Mouse (Mus musculus) regulatory T cell (primary cell): ENCODE measurements around the gene Nexmif.

Experiments used
- in situ Hi-C: fragments of 300-600 bp; cut with MboI, MseI; formaldehyde crosslinking; loops from one replicate; pipeline ENCODE4 v1.15.1; 2025; ENCODE audit warnings: high pct_unique_total_duplicates

Nexmif gene

DNA sequence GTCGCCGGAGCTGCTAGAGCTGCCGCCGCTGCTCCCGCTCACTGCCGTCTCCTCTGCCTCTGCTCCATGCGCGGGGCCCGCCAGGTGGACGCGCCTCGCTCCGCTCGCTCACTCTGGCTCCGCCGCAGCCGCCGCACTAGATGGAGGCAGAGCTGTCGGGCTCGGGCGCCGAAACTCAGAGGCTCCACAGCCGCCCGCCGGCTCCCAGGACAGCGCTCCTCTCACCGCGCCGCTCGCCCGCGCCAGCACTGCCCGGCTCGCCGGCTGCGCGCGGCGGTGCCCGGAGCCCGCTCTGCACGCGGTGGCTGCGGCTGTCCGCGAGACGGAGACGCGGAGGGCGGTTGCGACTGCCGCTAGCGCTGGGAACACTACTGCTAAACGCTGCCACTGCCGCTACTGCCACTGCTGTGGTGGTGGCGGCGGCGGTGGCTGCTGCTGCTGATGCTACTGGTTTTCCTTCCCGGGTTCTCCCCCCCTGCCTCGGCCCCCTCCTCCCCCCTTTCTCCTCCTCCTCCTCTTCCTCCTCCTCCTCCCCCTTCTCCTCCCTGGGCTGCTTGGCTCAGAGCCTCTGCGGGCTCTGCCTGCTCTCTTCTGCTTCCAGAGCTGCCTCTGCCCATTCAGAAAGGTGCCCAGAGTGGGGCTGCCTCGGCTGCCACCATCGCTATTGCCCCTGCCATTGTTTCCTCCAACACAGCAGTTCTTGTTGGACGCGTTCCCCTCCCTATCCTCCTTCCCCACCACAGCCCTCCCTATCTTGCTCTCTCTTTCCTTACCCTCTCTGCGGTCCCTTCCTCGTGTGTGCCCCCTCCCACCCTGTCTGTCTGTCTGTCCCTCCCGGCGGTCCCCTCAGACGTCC is at the start of gene Nexmif:
TSS of gene Nexmif (minus strand) at position 450 of the 856 bp plus-strand sequence.
- in situ Hi-C loops = no loop called here

DNA sequence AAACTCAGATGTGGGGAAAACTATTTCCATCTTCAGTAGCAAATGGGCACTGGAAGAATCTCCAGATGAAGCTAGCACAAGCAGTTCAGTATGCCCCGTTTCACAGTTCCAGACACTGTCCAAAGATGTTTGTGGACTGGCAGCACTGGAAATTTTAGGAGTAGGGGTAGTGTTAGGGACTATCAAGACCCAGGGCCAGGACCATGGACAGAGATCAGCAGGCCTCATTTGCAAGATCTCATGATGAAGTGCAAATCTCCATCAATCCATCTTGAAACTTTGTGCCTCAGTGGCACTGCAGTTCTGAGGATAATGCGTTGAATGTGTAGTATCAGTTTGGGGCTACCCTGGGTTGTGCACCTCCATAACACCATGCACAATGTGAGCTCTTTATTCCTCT is 7.7 kb upstream of the Nexmif start:
- in situ Hi-C loops = no loop called here

DNA sequence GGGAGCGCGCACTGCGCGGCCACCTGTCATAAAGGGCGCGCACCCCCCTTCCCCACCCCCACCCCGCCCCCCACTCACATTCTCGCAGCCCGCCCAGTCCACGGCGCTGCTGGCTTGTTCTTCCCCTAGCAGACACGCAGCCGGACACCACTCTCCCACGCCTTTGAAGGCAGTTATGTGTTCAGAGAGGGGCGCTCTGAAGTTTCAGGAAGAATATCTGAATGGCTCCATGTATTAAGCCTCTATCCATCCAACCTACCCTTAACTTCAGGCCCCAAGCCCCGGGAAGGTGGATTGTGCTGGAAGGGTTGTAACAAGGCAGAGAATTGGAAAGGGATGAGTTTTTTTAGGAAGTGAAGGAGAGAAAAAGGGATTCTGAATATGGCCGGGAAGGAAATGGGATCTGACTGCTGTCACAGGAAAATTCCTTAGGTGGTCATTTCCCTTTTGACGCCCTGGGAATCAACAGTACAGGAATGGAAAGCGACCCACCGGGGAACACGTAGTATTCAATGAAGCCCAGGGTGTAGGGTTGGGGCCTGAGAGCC is 681 bp upstream of the Nexmif start:
- in situ Hi-C loops = no loop called here

DNA sequence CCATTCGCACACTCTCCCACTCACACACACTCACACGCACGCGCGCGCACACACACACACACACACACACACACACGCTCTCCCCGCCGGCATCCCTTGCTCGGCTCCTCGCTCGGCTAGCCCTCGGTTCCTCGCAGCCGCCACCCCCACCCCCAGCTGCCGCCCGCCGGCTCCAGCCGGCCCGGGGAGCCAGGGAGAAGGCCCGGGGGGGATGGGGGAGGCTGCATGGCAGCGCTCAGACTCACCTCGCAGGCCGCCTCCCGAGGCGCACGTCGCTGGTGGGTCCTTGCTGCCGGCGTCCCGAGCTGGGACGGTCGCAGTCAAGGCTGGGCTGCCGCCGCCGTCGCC is 623 bp downstream of the Nexmif start:
- in situ Hi-C loops = no loop called here

DNA sequence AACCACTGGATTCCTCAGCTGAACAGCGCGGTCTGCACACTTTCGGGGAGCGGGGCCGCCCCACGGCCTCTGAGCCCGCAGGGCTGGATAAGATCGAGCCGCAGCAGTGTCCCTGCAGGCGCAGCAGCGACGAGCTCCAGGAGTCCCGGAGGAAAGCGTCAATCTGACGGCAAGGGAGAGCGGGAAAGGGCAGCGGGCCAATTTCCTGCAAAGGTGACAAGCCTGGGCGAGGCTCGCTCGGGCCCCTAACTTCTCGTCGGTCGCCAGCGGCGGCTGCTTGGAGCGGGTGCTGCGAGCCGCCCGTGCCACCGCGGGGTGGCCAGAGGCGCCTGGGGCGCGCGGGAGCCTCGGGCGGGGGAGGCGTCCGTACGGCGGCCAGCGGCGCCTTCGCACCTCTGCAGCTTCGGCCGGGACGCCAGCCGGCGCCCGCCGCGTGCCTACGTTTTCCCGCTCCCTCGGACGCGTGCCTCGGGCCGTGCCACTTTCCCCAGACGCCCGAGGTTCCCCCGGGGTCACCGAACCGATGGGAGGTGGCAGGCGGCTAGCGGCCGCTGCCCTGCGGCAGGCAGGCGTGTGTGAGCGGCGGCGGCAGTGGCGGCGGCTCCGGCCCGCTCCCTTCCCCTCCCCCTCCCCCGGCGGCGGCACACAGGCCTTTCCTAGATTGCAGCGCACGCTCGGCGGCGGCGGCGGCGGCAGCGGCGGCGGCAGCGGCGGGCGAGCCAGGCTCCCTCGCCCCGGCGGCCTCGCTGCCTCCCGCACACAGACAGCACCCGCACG is 1.2 kb downstream of the Nexmif start:
- in situ Hi-C loops = loop anchor here (25.0 kb wide), 1 partner anchor 813 kb away; no protein-coding TSS in a partner anchor

DNA sequence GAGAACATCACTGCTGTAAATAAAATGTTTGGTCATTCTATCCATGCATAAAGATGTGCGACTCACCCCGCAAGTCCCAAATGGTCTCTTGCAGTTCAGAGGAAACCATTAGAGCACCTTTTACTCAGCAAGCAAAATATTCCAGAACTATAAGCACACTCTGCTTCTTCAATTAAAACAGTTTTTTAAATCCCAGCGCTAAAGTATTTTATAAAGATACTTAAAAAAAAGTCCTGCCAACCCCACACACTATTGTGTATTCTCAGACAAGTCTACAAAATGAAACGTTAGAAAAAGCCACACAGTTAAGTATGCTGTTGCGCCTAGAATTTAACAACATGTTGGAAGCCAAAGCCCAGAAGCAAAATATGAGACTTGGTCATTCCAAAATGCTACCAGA is 1.9 kb downstream of the Nexmif start:
- in situ Hi-C loops = loop anchor here (25.0 kb wide), 1 partner anchor 813 kb away; no protein-coding TSS in a partner anchor

DNA sequence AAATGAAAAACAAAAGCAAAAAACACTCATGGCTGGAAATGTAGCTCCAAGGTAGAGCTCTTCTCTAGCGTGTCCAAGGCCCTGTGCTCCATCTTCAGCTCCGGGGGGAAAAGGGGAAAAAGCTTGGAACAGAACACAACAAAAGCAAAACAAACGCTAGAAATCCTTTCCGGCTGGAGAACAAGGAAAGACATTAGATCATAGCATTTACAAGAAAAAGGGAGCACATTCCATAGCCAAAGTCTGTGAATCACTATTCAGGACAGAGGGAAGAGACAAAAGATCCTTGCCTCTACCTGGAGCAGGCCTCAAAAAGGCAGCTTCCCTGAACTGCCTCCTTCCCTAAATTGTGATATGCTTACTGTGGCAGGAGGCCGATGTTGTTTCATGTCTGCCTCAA is 4.4 kb downstream of the Nexmif start:
- in situ Hi-C loops = loop anchor here (25.0 kb wide), 1 partner anchor 816 kb away; no protein-coding TSS in a partner anchor

DNA sequence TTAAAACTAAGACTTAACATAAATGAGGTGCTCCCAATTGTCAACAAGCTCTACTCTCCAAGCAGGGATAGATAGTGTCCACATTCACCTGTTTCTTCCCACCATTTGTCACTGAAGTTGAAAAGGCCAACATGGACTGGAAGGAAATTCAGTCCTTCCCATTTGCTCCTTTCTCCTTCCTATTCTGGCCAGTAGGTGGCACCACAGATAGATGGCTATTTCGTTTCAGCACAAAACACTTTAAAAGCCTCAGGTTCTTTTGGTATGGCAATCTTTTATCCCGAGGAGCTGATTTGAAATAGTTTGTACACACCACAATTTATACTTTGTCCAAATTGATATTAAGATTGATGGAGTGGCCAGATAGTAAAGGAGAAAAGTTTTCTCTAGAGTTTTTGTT is 21.7 kb downstream of the Nexmif start:
- in situ Hi-C loops = loop anchor here (25.0 kb wide), 1 partner anchor 833 kb away; no protein-coding TSS in a partner anchor

DNA sequence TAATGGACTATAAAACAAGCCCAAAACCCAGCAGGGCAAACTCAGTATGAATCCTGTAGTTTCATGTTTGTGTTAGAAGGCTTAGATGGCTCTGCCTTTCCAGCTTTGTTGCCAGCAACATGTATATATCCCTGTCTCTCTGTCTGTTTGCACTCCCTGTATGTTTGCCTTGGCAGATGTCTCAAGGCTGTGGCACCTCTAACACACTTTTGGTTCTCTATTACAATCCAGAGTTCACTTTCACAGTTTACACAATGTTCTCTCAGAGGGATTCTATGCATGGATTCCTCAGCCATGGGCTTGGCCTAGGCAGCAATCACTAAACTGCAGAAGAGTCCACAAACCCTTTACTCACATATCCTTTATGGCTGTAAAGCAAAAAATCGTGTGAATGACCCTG is 50.9 kb downstream of the Nexmif start:
- in situ Hi-C loops = no loop called here

DNA sequence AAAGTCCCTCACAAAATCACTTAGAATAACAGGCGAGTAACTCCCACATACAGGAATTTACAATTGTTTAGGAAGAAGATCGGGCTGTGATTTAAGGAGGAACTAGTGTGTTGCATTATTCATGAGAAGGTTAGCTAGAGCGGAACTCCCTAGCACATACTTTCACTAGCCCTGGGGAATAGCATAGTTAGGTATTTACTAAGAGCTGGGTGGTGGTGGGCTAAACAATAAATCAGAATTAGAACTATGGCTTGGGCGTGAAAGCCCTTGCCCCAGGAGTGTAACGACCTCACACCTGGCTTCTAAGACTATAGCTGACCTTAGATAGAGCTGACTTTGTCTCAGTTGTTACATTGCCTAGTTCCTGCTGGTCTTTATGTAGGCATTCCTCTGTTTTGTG is 85.7 kb downstream of the Nexmif start:
- in situ Hi-C loops = loop anchor here (10.0 kb wide), 1 partner anchor 890 kb away; no protein-coding TSS in a partner anchor

DNA sequence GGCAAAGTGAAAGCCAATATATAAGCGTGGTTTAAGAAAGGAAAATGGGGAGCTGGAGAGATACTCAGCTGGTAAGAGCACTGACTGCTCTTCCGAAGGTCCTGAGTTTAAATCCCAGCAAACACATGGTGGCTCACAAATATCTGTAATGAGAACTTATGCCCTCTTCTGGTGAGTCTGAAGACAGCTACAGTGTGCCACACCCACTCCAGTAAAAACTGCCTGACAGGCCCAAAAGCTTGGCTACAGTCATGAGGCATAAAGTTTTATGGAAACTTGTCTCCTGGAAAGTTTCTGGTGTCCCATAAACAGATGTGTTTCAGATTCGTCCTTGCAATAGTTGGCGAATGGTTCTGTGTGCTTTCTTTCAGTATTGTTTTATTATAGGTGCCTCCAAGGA is 86.4 kb downstream of the Nexmif start:
- in situ Hi-C loops = loop anchor here (10.0 kb wide), 1 partner anchor 890 kb away; no protein-coding TSS in a partner anchor

DNA sequence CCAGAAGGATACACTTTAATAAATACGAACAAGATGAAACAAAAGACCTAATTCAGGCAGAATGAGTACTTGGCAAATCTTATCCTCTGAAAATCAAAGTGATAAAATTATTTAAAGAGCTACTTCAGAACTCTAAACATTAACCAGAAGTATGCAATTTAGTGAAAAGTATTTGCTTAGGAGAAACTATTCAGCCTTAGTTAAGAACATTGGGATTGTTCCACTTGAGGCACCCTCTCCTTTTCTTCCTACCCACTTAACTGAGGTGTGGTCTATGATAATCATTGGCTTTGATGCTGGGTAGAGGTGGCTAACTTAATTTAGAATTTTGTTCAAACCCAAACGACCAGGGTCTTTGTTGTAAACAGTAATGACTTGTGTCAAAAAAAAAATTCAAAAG is 146.1 kb downstream of the Nexmif start:
- in situ Hi-C loops = no loop called here

DNA sequence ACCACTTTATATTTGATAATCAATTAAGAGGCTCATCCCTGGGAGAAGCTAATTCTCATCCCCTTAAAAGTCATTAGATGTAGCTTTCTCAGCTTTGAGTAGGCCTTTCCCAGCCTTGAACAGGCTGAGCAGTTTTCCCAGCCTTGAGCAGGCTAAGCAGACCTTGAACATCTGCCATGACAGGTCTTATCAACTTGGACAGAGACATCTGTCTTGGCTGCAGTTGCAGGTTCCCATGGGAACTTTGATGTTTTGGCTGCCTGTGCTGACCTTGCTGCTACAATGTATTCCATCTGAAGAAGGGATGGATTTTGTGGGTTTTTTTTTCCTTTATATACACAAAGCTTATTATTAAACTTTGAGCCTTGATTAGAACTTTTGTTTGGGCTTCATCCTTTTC is 160.7 kb downstream of the Nexmif start:
- in situ Hi-C loops = no loop called here

DNA sequence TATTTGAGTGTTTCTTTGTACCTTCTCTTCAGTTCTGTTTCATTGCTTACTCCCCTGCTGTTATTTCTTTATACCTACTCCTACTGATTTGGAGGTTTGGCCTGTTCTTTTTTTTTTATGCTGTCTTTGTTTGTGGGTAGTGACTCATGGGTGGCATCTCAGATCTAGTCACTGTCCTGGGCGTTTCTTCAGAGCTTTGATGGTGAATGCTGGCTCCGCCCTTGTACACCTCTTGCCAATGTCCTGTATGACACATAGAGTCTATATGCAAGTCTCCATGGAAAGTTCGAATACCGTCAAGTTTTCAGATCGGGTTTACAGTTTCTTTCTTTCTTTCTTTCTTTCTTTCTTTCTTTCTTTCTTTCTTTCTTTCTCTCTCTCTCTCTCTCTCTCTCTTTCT is 167.1 kb downstream of the Nexmif start:
- in situ Hi-C loops = no loop called here

DNA sequence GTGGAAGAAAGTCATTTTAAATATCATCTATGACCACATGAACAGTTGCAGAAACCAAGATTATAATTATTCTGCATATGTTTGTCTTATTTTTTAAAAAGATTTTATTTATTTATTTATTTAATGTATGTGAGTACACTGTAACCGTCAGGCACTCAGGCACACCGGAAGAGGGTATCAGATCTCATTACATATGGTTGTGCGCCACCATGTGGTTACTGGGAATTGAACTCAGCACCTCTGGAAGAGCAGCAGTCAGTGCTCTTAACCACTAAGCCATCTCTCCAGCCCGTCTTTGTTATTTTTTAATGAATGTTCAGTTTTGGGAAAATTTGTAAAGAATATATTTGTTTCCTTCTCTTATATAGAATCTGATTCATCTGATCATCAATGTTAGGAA is 168.2 kb downstream of the Nexmif start:
- in situ Hi-C loops = no loop called here
